Mouse (Mus musculus) stomach, postnatal 0 days (tissue): Measurements from ENCODE around the gene Slc6a6.

Experiments used
- CTCF ChIP-seq: IDR thresholded peaks from 2 replicates; pipeline ENCODE4 v1.5.1; 2016; ENCODE audit warnings: antibody characterized with exemption, low read depth, mild to moderate bottlenecking, moderate library complexity
- EP300 ChIP-seq: optimal IDR thresholded peaks from 2 replicates; pipeline ENCODE3; 2016; ENCODE audit warnings: antibody characterized with exemption

DNA sequence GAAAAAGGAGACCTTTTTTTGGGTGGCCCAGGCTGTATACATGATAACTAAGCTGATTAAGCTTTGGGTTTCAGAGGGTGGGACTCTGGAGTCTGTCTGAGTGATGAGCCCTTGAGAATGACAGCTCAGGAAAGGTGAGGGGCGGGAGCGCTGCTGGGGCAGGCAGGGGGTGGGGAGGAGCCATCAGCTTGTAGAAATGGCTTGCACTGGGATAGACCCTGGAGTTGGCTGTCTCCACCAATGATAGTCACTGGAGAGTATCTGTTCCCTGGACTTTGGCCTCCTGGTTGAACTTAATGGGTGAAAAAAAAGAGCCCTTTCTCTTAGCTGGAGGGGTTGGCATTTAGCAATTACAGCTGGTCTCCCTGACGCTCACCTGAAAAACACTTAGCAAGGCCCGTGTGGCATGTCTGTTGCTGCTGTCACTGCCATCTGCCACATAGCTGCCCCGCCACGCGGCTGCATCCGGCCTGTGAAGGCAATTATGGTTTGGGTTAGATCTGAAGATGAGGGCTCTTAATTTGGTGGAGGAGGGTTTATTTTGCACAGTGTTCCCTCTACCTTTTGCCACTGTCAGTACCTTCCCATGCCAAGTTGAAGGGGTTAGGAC is 23.5 kb downstream of the Slc6a6 start:
- TF ChIP-seq CTCF (no peak), EP300 (no peak)
